Mouse (Mus musculus) kidney, postnatal 0 days (tissue): ENCODE measurements around the gene Ttc41. TPM values are rescaled to one million over a fixed set of nuclear protein-coding genes. Genes with fewer than 3 reads are reported as not detected.
"Not testable (repeated sequence)": the region's sequence is repeated elsewhere in the genome, so short reads cannot be mapped to it uniquely, and the experiment has no call there.

ENCODE experiments used
- ATAC-seq: fragments of 200-750 bp; cut with Nextera tagmentation; replicated peaks from 2 replicates; pipeline ENCODE4 v1.8.0; 2017; ENCODE audit warnings: low read depth, moderate number of reproducible peaks, moderate TSS enrichment, moderate library complexity; ENCODE audit not compliant: low FRiP score
- DNase-seq: peaks from one replicate; pipeline ENCODE4 v3.0.0-alpha.2; 2016; ENCODE audit warnings: low spot score
- H3K27ac ChIP-seq: fragments of 300-500 bp; sonication (generic); 2 replicates; pipeline ENCODE4 v1.5.1; 2014; ENCODE audit warnings: mild to moderate bottlenecking
- H3K27me3 ChIP-seq: fragments of 300-500 bp; sonication (generic); 2 replicates; pipeline ENCODE4 v1.6.1; 2014; ENCODE audit warnings: low read length, mixed read lengths; ENCODE audit not compliant: insufficient read depth
- H3K36me3 ChIP-seq: fragments of 300-500 bp; sonication (generic); 2 replicates; pipeline ENCODE4 v1.6.1; 2014; ENCODE audit warnings: low read length, mixed read lengths; ENCODE audit not compliant: insufficient read depth
- H3K4me1 ChIP-seq: fragments of 300-500 bp; sonication (generic); replicated peaks from 2 replicates; pipeline ENCODE4 v1.6.1; 2014; ENCODE audit warnings: antibody characterized with exemption, low read length, mixed read lengths; ENCODE audit not compliant: insufficient read depth
- H3K4me2 ChIP-seq: fragments of 300-500 bp; sonication (generic); 2 replicates; pipeline ENCODE4 v1.6.1; 2014; ENCODE audit warnings: mild to moderate bottlenecking, low read length, moderate library complexity, mixed read lengths
- H3K4me3 ChIP-seq: fragments of 300-500 bp; sonication (generic); replicated peaks from 2 replicates; pipeline ENCODE4 v1.5.1; 2014; ENCODE audit warnings: low read depth, low read length
- H3K9ac ChIP-seq: fragments of 300-500 bp; sonication (generic); 2 replicates; pipeline ENCODE4 v1.6.1; 2014; ENCODE audit warnings: low read depth, low read length
- H3K9me3 ChIP-seq: fragments of 300-500 bp; sonication (generic); replicated peaks from 2 replicates; pipeline ENCODE4 v1.6.1; 2016; ENCODE audit warnings: low read length, inconsistent platforms, mixed read lengths
- CTCF ChIP-seq: IDR thresholded peaks from 2 replicates; pipeline ENCODE4 v1.5.1; 2016; ENCODE audit warnings: antibody characterized with exemption, low read depth, mild to moderate bottlenecking, moderate library complexity
- WGBS: fragments of 180-500 bp; shearing (Covaris S2); extraction: QIAGEN DNeasy Blood & Tissue Kit; methylation state at CpG from one replicate; pipeline ENCODE4 v1.1.7; 2014; 5-methylcytosine and 5-hydroxymethylcytosine counted together
- polyA plus RNA-seq: library from polyadenylated mRNA; unstranded; fragments of >200 nt; fragmentation: Nextera tagmentation; extraction: Ambion mirVana; gene quantifications from 2 replicates; pipeline ENCODE4 v1.2.1, GENCODE M21; 2015

Ttc41 gene
- 0.87 and 1.3 TPM in 2 replicates for polyA plus RNA-seq

GRCm38 (mm10) chr10:86705318-86705921 is at the start of gene Ttc41, which contains the start of gene Hsp90b1:
Gene Ttc41, plus strand, starts transcription at chr10:86705811.
Gene Hsp90b1, minus strand, starts transcription at chr10:86705509.
- no peak for TF ChIP-seq CTCF
- peak within 1 kb of the TSS; percentile 77 for H3K4me2 ChIP-seq
- DNase-seq (peak; percentile 99), ATAC-seq (peak; percentile 99)
- H3K4me1 ChIP-seq = peaks cover 25% of the 10 kb centered on the region
- peak within 1 kb of the TSS; percentile 70 for H3K4me3 ChIP-seq
- H3K27me3 ChIP-seq = no peaks in the 10 kb centered on the region
- H3K9ac ChIP-seq = peak within 1 kb of the TSS; percentile 84
- H3K9me3 ChIP-seq = no peaks in the 10 kb centered on the region
- peak within 1 kb of the TSS; percentile 92 for H3K27ac ChIP-seq
- WGBS = under 1% methylated on average over 51 of the region's 51 CpGs
- H3K36me3 ChIP-seq = peaks cover 17% of the 10 kb centered on the region

- not testable (repeated sequence) for H3K27ac ChIP-seq, H3K4me3 ChIP-seq, H3K36me3 ChIP-seq, H3K4me2 ChIP-seq, ATAC-seq, H3K9me3 ChIP-seq, H3K4me1 ChIP-seq, DNase-seq, H3K27me3 ChIP-seq, H3K9ac ChIP-seq
- WGBS = 78% methylated on average over 4 of the region's 4 CpGs
Observed at GRCm38 (mm10) chr10:86670550-86670949, 35.1 kb upstream of the Ttc41 start.

GRCm38 (mm10) chr10:86684797-86685178 is 20.8 kb upstream of the Ttc41 start:
- H3K4me1 ChIP-seq, H3K36me3 ChIP-seq, DNase-seq, ATAC-seq, H3K27ac ChIP-seq, H3K9me3 ChIP-seq, H3K9ac ChIP-seq, H3K27me3 ChIP-seq: not testable (repeated sequence)
- peak overlapping the region; percentile 60 for H3K4me3 ChIP-seq
- WGBS = 38% methylated on average over 2 of the region's 2 CpGs
- peak overlapping the region; percentile 80; the same call in 1 of the 2 replicates for H3K4me2 ChIP-seq

- not testable (repeated sequence) for H3K27me3 ChIP-seq, H3K4me1 ChIP-seq, H3K36me3 ChIP-seq, H3K9me3 ChIP-seq
- H3K4me3 ChIP-seq = peak overlapping the region; percentile 60
- H3K4me2 ChIP-seq = peak overlapping the region; percentile 80
- under 1% methylated on average over 46 of the region's 53 CpGs for WGBS
- peak overlapping the region; percentile 85 for H3K27ac ChIP-seq
- peak; percentile 93 for ATAC-seq
- DNase-seq = peak; percentile 73
- peak overlapping the region; percentile 87 for H3K9ac ChIP-seq
Observed at GRCm38 (mm10) chr10:86685179-86686016, 20.2 kb upstream of the Ttc41 start.

- H3K27me3 ChIP-seq, ATAC-seq, H3K27ac ChIP-seq, H3K9me3 ChIP-seq, H3K36me3 ChIP-seq, H3K4me1 ChIP-seq, DNase-seq: not testable (repeated sequence)
- peak overlapping the region; percentile 60 for H3K4me3 ChIP-seq
- H3K9ac ChIP-seq = peak overlapping the region; percentile 87
- H3K4me2 ChIP-seq = peak overlapping the region; percentile 80
- WGBS = 13% methylated on average over 9 of the region's 9 CpGs
Observed at GRCm38 (mm10) chr10:86686017-86686360, 19.6 kb upstream of the Ttc41 start.

GRCm38 (mm10) chr10:86700251-86700650 is 5.4 kb upstream of the Ttc41 start:
- H3K4me1 ChIP-seq = peaks cover 19% of the 10 kb centered on the region; the same call in 1 of the 2 replicates
- H3K27ac ChIP-seq = no peak overlapping the region; the same call in 1 of the 2 replicates
- WGBS = 42% methylated on average over 3 of the region's 3 CpGs
- peak overlapping the region; percentile 16; the same call in 1 of the 2 replicates for H3K4me2 ChIP-seq
- no peaks in the 10 kb centered on the region for H3K27me3 ChIP-seq
- no peak for TF ChIP-seq CTCF
- H3K9me3 ChIP-seq = no peaks in the 10 kb centered on the region
- DNase-seq (no peak), ATAC-seq (no peak)
- H3K36me3 ChIP-seq = peaks cover 53% of the 10 kb centered on the region
- 0 out of 2 replicates have a peak overlapping the region, but pooled peaks have one; percentile 27 for H3K9ac ChIP-seq
- no peak overlapping the region for H3K4me3 ChIP-seq
